Mouse (Mus musculus) thymus, adult 2 months (tissue): ENCODE measurements around the gene Rpl12. TPM values are rescaled to one million over a fixed set of nuclear protein-coding genes. Genes with fewer than 3 reads are reported as not detected.

ENCODE experiments used
- DNase-seq: peaks from one replicate; pipeline ENCODE4 v3.0.0; 2021
- H3K27ac ChIP-seq: fragments of 200-500 bp; 2 replicates; pipeline ENCODE4 v1.5.1; 2012; ENCODE audit warnings: low read length, control low read depth; ENCODE audit not compliant: control insufficient read depth, insufficient read depth
- H3K27me3 ChIP-seq: fragments of 200-500 bp; 2 replicates; pipeline ENCODE4 v1.6.1; 2012; ENCODE audit warnings: mild to moderate bottlenecking, low read length, moderate library complexity, mixed read lengths; ENCODE audit not compliant: control insufficient read depth, insufficient read depth
- H3K36me3 ChIP-seq: fragments of 200-500 bp; 2 replicates; pipeline ENCODE4 v1.6.1; 2012; ENCODE audit warnings: mild to moderate bottlenecking, low read length, moderate library complexity; ENCODE audit not compliant: control insufficient read depth, insufficient read depth
- H3K4me1 ChIP-seq: fragments of 200-500 bp; replicated peaks from 2 replicates; pipeline ENCODE4 v1.6.1; 2012; ENCODE audit warnings: low read length; ENCODE audit not compliant: control insufficient read depth, insufficient read depth
- H3K4me3 ChIP-seq: fragments of 200-500 bp; 2 replicates; pipeline ENCODE4 v1.5.1; 2012; ENCODE audit warnings: mild to moderate bottlenecking, low read length, control low read depth, moderate library complexity; ENCODE audit not compliant: control insufficient read depth, insufficient read depth
- CTCF ChIP-seq: fragments of 200-500 bp; IDR thresholded peaks from 2 replicates; pipeline ENCODE4 v1.5.1; 2012; ENCODE audit warnings: mild to moderate bottlenecking, control low read depth, low read length, moderate library complexity, borderline replicate concordance; ENCODE audit not compliant: control insufficient read depth, poor library complexity, insufficient read depth; ENCODE audit errors: extremely low read depth
- POLR2A ChIP-seq: fragments of 200-500 bp; IDR thresholded peaks from 2 replicates; pipeline ENCODE4 v1.6.1; 2012; ENCODE audit warnings: mild to moderate bottlenecking, low read length, control low read depth, moderate library complexity; ENCODE audit not compliant: control insufficient read depth, poor library complexity, insufficient read depth; ENCODE audit errors: extremely low read depth
- whole genome bisulfite sequencing: fragments of 180-500 bp; shearing (Covaris S2); methylation state at CpG from one replicate; pipeline ENCODE4 v1.1.7; 2018; 5-methylcytosine and 5-hydroxymethylcytosine counted together
- polyA plus RNA-seq: library from polyadenylated mRNA; depleted of rRNA; stranded (reverse); fragments of >200 nt; gene quantifications from 2 replicates; pipeline ENCODE4 v1.2.3, GENCODE M21; 2012; rRNA removed

Gene Rpl12
- 495 and 552 TPM in 2 replicates for polyA plus RNA-seq

- Histone ChIP-seq H3K27ac (peak within 1 kb of the TSS; percentile 84), H3K36me3 (peaks cover 15% of the 10 kb centered on the region), H3K27me3 (no peaks in the 10 kb centered on the region), H3K4me1 (peaks cover 17% of the 10 kb centered on the region), H3K4me3 (peak within 1 kb of the TSS; percentile 89)
- 3% methylated on average over 55 of the region's 55 CpGs for WGBS
- TF ChIP-seq POLR2A (peak; percentile 82), CTCF (peak; percentile 28; the same call in 1 of the 2 replicates)
- DNase-seq: peak; percentile 95
Observed at GRCm38 (mm10) chr2:32961192-32961995, at the start of gene Rpl12, which contains the start of gene Lrsam1. Gene Rpl12 (plus strand): TSS chr2:32961559. Gene Lrsam1 (minus strand): TSS chr2:32961614.

- TF ChIP-seq POLR2A (no peak), CTCF (no peak)
- DNase-seq: no peak
- H3K27me3 ChIP-seq: no peaks in the 10 kb centered on the region
- H3K4me1 ChIP-seq: no peaks in the 10 kb centered on the region
- H3K27ac ChIP-seq: no peak overlapping the region
- H3K4me3 ChIP-seq: no peak overlapping the region
- H3K36me3 ChIP-seq: no peaks in the 10 kb centered on the region
- 93% methylated on average over 7 of the region's 7 CpGs for WGBS
Observed at GRCm38 (mm10) chr2:32911639-32912182, 49.6 kb upstream of the Rpl12 start.

GRCm38 (mm10) chr2:32912210-32912804 lies 49.1 kb upstream of the Rpl12 start:
- H3K4me3 ChIP-seq: no peak overlapping the region
- no peak for TF ChIP-seq POLR2A
- peak; percentile 99 for TF ChIP-seq CTCF
- H3K36me3 ChIP-seq: no peaks in the 10 kb centered on the region
- DNase-seq: peak; percentile 77
- WGBS: 37% methylated on average over 19 of the region's 19 CpGs
- peaks cover 3% of the 10 kb centered on the region for H3K4me1 ChIP-seq
- H3K27ac ChIP-seq: no peak overlapping the region
- H3K27me3 ChIP-seq: no peaks in the 10 kb centered on the region

GRCm38 (mm10) chr2:32914362-32914761 lies 47.0 kb upstream of the Rpl12 start:
- H3K36me3 ChIP-seq: no peaks in the 10 kb centered on the region
- H3K27ac ChIP-seq: no peak overlapping the region
- WGBS: 88% methylated on average over 5 of the region's 5 CpGs
- H3K4me1 ChIP-seq: peaks cover 9% of the 10 kb centered on the region
- no peaks in the 10 kb centered on the region for H3K27me3 ChIP-seq
- H3K4me3 ChIP-seq: no peak overlapping the region
- TF ChIP-seq POLR2A (no peak), CTCF (no peak)
- DNase-seq: no peak

GRCm38 (mm10) chr2:32914896-32915295 lies 46.5 kb upstream of the Rpl12 start:
- DNase-seq: no peak
- no peak overlapping the region for H3K27ac ChIP-seq
- WGBS: 97% methylated on average over 3 of the region's 3 CpGs

GRCm38 (mm10) chr2:32917526-32917925 lies 43.8 kb upstream of the Rpl12 start:
- DNase-seq: no peak
- H3K4me1 ChIP-seq: peaks cover 12% of the 10 kb centered on the region
- no peak overlapping the region for H3K27ac ChIP-seq
- no peak for TF ChIP-seq POLR2A
- no peak for TF ChIP-seq CTCF
- no peaks in the 10 kb centered on the region for H3K27me3 ChIP-seq
- WGBS: 10% methylated on average over 11 of the region's 11 CpGs
- H3K4me3 ChIP-seq: no peak overlapping the region
- no peaks in the 10 kb centered on the region for H3K36me3 ChIP-seq

More at GRCm38 (mm10) chr2:32914896-32915295, 46.5 kb upstream of the Rpl12 start:
- Histone ChIP-seq H3K27me3 (no peaks in the 10 kb centered on the region), H3K4me3 (no peak overlapping the region), H3K4me1 (peaks cover 9% of the 10 kb centered on the region), H3K36me3 (no peaks in the 10 kb centered on the region)
- no peak for TF ChIP-seq POLR2A
- no peak for TF ChIP-seq CTCF
